Mouse (Mus musculus): Measurements from ENCODE around the gene Pikfyve.
"Not testable (repeated sequence)": the region's sequence is repeated elsewhere in the genome, so short reads cannot be mapped to it uniquely, and the experiment has no call there.

Pikfyve gene

DNA sequence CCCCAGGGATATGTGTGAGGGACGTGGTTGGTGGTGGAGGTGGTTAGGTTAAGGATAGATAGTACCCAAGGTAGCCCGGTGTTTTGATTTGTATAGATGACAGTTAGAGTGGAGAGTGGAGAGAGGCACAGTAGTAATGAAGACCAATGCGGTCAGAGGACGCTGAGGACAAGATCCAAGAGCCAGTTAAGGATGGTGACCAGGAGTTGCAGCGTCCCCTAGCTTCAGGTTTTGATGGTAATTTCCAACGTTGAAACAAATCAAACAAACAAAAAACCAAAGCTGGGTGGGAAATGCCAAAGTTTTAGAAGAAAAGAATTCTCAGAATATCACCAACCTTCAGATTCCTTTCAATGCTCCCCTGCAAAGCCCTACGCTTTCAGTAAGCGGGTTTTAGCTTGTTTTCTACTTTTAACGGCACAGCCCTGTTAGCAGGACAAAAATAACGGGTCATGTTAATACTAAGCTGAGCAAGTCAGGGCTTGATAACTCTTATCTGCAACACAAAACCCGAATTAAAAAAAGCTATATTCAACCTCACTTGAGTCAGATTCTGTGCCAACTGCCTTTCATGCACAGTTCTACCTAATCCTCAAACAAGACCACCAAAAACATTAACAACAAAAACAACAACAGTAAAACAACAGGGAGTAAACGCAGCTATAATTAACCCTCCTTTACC lies 818 bp upstream of the Pikfyve start:
- no peak for DNase-seq

GRCm38 (mm10) chr1:65187074-65187430 lies 569 bp downstream of the Pikfyve start:
- no peak for DNase-seq

DNA sequence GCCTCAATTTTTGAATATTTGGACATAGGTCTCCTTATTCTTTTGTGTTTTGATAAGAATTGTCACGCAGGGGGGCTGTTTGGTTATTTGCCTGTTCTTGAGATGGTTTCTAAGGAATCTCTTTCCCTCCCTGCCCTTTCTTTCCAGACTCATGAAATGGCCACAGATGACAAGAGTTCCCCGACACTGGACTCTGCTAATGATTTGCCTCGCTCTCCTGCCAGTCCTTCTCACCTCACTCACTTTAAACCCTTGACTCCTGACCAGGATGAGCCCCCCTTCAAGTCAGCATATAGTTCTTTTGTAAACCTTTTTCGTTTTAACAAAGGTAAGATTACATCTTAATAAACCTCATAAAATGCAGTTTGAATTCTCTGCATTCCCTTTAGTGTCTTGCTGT lies 3.7 kb downstream of the Pikfyve start:
- no peak for DNase-seq

DNA sequence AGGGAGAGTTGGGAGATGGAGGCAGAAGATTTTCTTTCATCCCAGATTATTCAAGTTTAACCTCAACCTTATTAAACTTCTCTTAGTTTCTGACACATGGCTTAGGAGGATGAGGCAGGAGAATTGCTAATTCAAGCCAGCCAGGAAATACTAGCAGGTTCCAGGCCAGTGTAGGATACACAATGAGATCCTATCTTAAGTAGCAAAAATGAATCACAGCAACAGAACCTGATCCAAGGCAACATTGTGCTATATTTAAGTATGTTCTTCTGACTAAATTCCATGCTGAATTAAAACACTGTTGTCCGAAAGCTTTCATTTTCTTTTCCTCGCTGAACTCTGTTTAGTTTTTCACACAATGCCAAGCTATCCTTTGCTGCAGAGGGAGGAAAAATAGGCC lies 6.7 kb downstream of the Pikfyve start:
- DNase-seq: no peak

DNA sequence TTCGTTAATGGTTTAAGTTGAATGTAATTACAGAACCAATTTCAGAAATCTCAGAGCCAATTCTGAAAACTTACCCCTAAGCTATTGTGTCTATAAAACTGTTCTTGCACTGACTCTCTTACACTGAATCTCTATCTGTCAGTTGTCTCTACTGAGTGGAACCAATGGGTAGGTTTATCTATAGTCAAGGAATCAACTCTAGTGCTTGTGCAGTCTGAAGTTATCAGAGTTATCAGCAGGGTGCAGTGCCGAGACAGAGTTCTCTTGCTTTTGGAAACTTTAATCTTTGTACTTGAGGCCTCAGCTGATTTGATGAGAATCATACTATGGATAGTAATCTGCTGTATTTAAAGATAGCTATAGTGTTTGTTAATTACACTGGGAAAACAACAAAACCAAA lies 11.9 kb downstream of the Pikfyve start:
- DNase-seq: no peak

GRCm38 (mm10) chr1:65198861-65199260 lies 12.4 kb downstream of the Pikfyve start:
- DNase-seq: no peak

DNA sequence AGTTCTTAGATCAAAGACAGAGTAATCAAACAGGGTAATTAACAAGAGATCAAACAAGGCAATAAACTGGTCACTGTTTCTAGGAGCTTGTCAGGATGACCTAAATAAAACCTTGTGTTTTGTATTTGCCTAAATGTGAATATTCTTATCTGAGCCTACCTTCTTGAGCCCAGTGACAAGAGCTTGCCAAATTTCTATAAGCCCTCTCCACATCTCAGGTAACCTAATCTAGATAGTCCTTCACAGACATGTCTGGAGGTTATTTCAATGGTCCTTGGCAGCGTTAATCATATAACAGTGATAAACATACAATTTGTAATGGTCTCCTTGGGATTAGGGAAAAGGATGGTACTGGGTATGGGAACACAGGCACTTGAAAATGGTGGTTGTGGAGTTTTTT lies 17.8 kb downstream of the Pikfyve start:
- no peak for DNase-seq

- no peak for DNase-seq
Observed at GRCm38 (mm10) chr1:65213214-65213613, 26.7 kb downstream of the Pikfyve start.

- DNase-seq: no peak
Observed at GRCm38 (mm10) chr1:65217567-65217966, 31.1 kb downstream of the Pikfyve start.

- no peak for DNase-seq
Observed at GRCm38 (mm10) chr1:65217972-65218371, 31.5 kb downstream of the Pikfyve start.

DNA sequence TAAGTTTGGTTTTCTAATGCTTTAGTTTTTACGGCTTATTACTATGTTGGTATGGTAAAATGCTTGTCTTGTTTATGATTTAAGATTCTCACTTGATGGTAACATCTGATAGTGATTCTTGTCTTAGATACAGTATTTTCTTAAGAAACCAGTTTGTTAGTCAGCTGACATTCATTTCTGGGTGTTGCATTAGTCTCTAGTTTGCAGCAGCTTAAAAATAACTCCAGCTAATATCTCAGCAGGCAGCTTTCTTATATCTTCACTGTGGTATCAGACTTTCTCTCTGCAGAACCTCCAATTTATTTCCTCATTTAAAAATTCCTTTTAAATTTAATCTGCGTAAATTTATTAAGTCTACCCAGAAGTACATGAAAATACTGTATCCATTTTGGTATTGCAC lies 37.2 kb downstream of the Pikfyve start:
- no peak for DNase-seq

DNA sequence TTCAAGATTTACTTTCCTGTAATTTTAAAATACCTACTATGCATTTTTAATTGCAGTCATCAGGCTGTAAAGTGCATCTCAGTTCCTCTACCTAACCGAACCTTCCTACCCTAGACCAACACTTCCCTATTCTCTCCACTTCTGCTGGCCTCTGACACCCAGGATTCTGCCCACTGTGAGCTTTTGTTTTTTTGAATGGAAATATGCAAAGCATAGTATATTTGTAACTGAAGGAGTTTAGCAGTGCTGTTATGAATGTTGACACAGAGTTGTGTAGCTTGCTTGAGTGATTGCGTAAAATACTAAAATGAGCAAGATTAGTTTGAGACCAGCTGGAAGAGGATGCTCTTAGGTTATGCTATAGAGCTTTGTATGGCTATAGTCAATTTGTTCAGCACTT lies 41.2 kb downstream of the Pikfyve start:
- no peak for DNase-seq

DNA sequence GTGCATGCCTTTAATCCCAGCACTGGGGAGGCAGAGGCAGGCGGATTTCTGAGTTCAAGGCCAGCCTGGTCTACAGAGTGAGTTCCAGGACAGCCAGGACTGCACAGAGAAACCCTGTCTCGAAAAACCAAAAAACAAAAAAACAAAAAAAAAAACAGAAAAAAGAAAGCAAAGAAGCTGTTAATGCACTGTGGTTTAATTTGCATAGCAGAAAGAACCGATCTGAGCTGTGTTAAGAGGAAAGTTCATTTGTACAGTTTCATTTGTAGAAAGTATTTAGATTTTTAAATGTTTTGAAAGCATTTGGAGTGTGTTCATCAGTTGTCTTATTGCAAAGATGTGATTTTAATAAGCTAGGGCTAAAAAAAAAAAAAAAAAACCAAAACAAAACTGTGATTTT lies 43.3 kb downstream of the Pikfyve start:
- DNase-seq: not testable (repeated sequence)

- no peak for DNase-seq
Observed at GRCm38 (mm10) chr1:65230566-65230965, 44.1 kb downstream of the Pikfyve start.

DNA sequence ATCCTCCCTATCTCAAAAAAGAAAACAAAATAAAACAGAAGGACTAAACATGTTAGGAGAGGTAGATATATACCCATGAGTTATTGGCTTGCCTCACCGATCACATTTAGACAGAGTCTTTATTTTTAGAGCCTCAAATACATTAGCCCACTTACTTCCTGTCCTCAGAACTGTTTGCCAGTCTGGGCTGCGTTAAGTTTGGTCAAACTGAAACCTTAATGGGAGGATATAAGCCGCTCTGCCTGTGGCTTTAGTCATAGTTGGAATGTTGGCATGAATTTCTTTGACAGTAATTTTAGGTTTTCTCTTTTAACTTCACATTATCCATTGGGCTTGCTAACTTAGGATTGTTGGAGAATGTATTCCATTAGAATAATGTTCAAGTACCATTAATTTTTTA lies 51.2 kb downstream of the Pikfyve start:
- DNase-seq: no peak

DNA sequence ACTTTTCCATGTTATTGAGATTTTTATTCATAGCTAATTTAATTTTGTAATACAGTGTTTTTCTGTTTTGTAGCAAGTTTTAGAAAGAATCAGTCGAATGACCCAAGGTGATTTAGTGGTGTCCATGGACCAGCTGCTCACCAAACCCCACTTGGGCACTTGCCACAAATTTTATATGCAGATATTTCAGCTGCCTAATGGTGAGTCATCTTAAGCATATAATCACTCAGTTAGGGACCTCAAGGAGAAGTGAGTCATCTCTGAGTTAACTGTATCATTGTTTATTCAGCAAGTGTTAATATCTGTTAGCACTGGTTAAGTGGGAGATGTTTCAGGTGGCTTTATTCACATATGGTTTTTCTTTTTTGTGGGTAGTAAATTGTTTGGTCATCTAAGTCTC lies 59.2 kb downstream of the Pikfyve start:
- DNase-seq: no peak

GRCm38 (mm10) chr1:65280461-65280860 lies 94.0 kb downstream of the Pikfyve start:
- no peak for DNase-seq

DNA sequence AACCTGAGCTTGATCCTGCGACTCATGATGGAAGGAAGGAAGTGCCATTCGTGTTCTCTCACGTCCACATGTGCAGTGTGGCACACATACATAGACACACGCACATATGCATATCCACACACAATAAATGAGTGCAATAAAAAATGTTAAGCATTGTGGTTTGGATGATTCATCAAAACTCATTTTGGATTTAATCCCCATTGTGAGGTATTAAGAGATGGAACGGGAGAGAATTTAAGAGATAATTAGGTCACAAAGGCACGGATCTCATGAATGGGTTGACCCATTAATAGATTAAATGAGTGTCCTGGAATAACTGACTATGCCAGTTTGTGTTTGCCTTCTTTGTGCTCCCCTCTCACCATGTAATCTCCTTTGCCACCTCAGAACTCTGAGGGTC lies 95.3 kb downstream of the Pikfyve start, which contains the start of gene Pth2r:
Gene Pth2r, plus strand, starts transcription at position 301 of the 400 bp plus-strand sequence.
- DNase-seq: no peak

GRCm38 (mm10) chr1:65282766-65283165 lies 96.3 kb downstream of the Pikfyve start:
- peak; percentile 17 for DNase-seq

DNA sequence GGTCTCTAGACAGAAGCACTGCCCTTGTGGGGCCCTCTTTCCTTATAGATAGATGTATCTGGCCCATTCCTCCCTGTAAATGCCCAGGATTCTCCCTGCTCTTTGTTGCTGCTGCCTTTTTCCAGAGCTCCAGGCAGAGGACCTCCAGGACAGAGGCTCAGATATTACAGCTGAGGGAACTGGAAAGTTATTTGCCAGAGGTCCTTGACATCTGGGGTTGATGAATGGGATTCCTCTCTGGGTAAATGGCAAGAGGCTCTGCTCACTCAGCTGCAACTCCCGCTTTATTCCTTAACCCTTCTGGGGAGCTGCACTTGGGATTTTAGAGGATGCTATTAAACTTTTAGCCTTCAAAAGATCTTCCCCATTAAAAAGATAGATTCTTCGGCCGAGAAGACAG lies 122.0 kb downstream of the Pikfyve start:
- DNase-seq: no peak

GRCm38 (mm10) chr1:65311214-65311933 lies 124.9 kb downstream of the Pikfyve start:
- no peak for DNase-seq

DNA sequence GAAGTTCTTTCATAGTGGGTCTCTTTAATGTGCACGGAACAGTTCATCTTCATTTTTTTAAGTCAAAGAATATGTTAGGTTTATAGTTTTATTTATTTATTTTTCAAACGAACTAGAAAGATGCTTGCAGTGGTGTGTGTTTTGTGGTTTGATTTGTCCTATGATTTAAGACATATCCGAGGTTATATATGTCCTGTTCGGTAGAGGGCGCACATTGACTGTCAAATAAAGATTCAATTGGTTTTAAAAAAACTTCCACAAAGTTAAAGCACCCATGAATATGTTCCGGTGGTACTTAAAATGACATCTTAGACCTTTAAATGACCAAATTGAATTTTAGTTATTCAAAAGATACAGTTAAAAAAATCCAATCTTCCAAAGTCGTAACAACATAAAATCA lies 125.6 kb downstream of the Pikfyve start:
- no peak for DNase-seq

DNA sequence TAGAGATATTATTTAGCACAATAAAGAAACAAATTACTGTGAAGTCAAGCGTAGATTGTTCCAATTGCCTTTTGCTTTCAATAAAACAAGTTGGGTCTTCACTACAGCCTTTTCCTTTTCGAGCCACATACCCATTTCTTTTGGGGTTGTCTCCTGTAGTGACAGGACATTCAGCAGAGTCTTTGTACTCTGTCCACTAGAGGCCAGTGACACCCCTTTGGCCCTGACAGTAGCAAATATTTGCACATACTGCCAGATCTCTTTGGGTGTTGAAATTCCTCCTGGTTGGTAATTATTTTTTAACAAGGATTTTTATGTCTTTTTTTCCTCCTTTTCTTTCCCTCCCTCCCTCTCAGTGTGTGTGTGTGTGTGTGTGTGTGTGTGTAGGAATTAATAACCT lies 126.4 kb downstream of the Pikfyve start:
- DNase-seq: no peak
